In genomic region chr10:8903086-8903485, GRCm38 (mm10) we compare ENCODE assay signal across 12 mouse cellular contexts.
"Had no signal": no experiment of that assay in that cellular context is flagged by ENCODE, and none has a peak within 500 bp of the region (broad histone marks: within the 10 kb centered on the region; RNA-seq: fewer than 3 reads in every experiment).

No protein-coding gene starts in this region.

- H3K36me3 ChIP-seq: midbrain, embryonic 13.5 days; midbrain, embryonic 15.5 days; neural tube, embryonic 12.5 days; stomach, embryonic 15.5 days had no signal

- DNase-seq: liver, postnatal 0 days; lung, postnatal 14 days; lung, postnatal 36 days; right cerebral cortex, postnatal 14 days; thymus, adult 2 months; thymus, postnatal 25 days; thymus, postnatal 4 days had no signal

- H3K4me3 ChIP-seq: megakaryocyte, embryonic 14.5 days; midbrain, embryonic 13.5 days; midbrain, embryonic 15.5 days; neural tube, embryonic 12.5 days; stomach, embryonic 15.5 days had no signal

- H3K27me3 ChIP-seq: midbrain, embryonic 13.5 days; midbrain, embryonic 15.5 days; neural tube, embryonic 12.5 days; stomach, embryonic 15.5 days had no signal
